Mouse (Mus musculus) cerebellum, adult 2 months (tissue): ENCODE measurements around the gene Ehd2.

Source experiments
- CTCF ChIP-seq: fragments of 200-500 bp; IDR thresholded peaks from 2 replicates; pipeline ENCODE4 v1.5.1; 2011; ENCODE audit warnings: low read depth, mild to moderate bottlenecking, control low read depth, low read length, moderate library complexity, borderline replicate concordance; ENCODE audit not compliant: insufficient read depth
- POLR2A ChIP-seq: fragments of 200-500 bp; IDR thresholded peaks from 2 replicates; pipeline ENCODE4 v1.6.1; 2011; ENCODE audit warnings: low read length, control low read depth, borderline replicate concordance; ENCODE audit not compliant: insufficient read depth

DNA sequence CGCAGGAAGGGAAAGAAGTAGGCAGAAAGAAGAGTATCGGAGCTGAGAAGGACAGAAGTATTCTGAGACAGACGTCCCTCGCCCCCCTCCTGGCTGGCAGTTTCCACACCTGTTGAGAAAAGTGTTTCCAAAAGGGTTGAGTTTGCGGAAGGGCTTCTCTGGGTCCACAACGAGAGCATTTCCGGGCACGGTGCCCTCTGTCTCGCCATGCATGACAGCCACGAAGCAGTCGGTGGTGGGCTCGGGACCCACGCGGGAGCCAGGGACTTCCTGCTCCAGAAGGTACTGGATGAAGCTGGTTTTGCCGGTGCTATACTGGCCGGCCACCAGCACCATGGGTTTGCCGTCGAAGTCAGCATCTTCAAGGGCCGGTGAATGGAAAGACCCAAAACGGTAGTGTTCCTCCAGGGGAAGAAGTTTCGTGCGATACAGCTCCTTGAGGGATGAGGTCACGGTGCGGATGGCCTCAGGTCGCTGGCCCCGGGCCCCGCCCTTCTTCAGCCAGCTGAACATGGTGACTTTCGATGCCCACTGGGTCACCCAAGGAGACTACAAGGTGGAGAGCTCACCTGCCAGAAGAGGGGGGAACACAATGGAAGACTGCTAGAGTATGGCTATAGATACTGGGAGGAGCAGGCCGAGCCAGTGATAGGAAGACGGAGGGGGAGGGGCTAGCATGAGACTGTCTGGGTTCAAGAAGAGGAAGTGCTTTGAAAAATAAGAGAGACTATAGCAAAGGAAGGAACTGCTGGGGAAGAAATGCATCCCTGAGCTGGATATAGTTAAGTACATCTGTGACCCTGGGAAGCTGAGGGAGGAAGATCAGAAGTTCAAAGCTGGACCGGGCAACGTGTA lies 3.3 kb downstream of the Ehd2 start:
- TF ChIP-seq POLR2A: no peak
- TF ChIP-seq CTCF: no peak
